ENCODE assay signal across 8 mouse cellular contexts in the genomic region with DNA sequence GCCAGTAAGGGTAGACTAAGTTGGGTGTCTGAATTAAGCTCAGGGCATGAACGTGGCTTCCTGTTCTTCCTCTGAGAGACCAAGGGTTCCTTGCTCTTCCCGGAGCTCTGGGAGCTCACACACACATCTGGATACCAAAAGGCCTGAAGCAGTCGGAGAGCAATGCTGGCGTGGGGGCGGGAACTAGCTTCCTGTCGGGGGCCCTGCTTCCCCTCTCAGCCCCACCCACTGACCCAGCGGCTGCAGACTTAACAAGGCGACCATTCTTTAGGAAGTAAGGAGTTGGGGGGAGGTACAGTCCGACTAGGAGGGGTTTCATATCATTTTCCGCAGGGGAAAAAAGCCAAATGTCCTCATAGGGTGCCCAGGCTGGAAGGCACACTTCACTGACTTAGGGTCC.
A peak's percentile ranks its signal among the peaks of the same experiment; 100 is the strongest.
DNase-seq lines count a peak whose midpoint lies in the region; ATAC-seq lines count a peak whose summit lies in the region.

No protein-coding gene starts in this region.

- intact Hi-C loops in heart, postnatal 14 days (cut with DNase I): no loop called here

- 0 out of 2 replicates have a peak, but pooled peaks have one; percentile 20 for ATAC-seq in monocyte, adult 5-6 weeks (replicated peaks; ENCODE audit: insufficient number of reproducible peaks, low FRiP score, low TSS enrichment, poor library complexity, severe bottlenecking)

- peak; percentile 19 to 28 for DNase-seq in layer of hippocampus, postnatal 10 days (ENCODE audit: low spot score in 2 of 2)
- no peak for DNase-seq in layer of hippocampus, adult 9-10 months (ENCODE audit: low spot score)
- DNase-seq in embryo, embryonic 10.5 days (ENCODE audit: low spot score): peak; percentile 86
- DNase-seq in heart, postnatal 14 days: peak; percentile 58 to 70
- DNase-seq in kidney, postnatal 4 days: peak; percentile 77 to 86
- no peak for DNase-seq in frontal cortex, postnatal 14 days (ENCODE audit: low spot score in 2 of 2)
- no peak for DNase-seq in layer of hippocampus, adult 18-20 months (ENCODE audit: low spot score in 2 of 2)

Comparison
In these comparisons a context has a peak if more than half of its experiments do, and no peak if none do; other contexts are left out.
1. DNase-seq: peak in layer of hippocampus, postnatal 10 days (2 of 2), embryo, embryonic 10.5 days (single experiment), heart, postnatal 14 days (2 of 2) and kidney, postnatal 4 days (2 of 2); none in layer of hippocampus, adult 9-10 months (single experiment), frontal cortex, postnatal 14 days (0 of 2) and layer of hippocampus, adult 18-20 months (0 of 2).